Mouse (Mus musculus): ENCODE measurements at regions not wholly inside any gene's neighbourhood (a gene's known extent, or its start where the extent isn't known, plus 50 kb on each side); places are given as distances from the start of the nearest gene placed in this dataset.
A peak's percentile ranks its signal among the peaks of the same experiment; 100 is the strongest.

- dilution Hi-C loops (cut with MboI; ENCODE audit: extremely low pct_ligation_motif_present, extremely low pct_unique_long_range_greater_than_20kb, low sequenced_read_pairs) (no loop called here), in situ Hi-C loops (cut with MboI; ENCODE audit: low pct_ligation_motif_present, low pct_unique_long_range_greater_than_20kb, low sequenced_read_pairs) (no loop called here)
- Histone ChIP-seq H3K9ac (ENCODE audit: insufficient read depth, low read depth) (no peak overlapping the region), H3K4me2 (ENCODE audit: insufficient read depth, low read depth, poor library complexity, severe bottlenecking) (no peak overlapping the region), H3K36me3 (replicated peaks in 1 of 2; ENCODE audit: control insufficient read depth in 1 of 2, insufficient read depth in 1 of 2, low read length in 1 of 2) (no peaks in the 10 kb centered on the region), H3K79me2 (replicated peaks; ENCODE audit: control insufficient read depth, extremely low read depth, insufficient read depth, poor library complexity, severe bottlenecking) (no peaks in the 10 kb centered on the region), H3K9me3 (replicated peaks; ENCODE audit: low read length) (no peaks in the 10 kb centered on the region), H3K27ac (ENCODE audit: insufficient read depth, low read depth) (no peak overlapping the region), H3K27me3 (replicated peaks) (peaks cover 49% of the 10 kb centered on the region), H3K4me1 (ENCODE audit: control insufficient read depth in 1 of 2, insufficient read depth in 2 of 2) (peaks cover 0 to 8% of the 10 kb centered on the region in 2 experiments; a peak in 2 of 4 replicates), H3K4me3 (replicated peaks in 1 of 3; ENCODE audit: low read depth in 2 of 3, low read length in 2 of 3, poor library complexity in 1 of 3) (no peak overlapping the region)
- DNase-seq (ENCODE audit: extremely low read depth), result no peak
- TF ChIP-seq KAT2A (IDR thresholded peaks at IDR 0.05; ENCODE audit: insufficient replicate concordance, low read length), result no peak
- TF ChIP-seq NRF1 (IDR thresholded peaks at IDR 0.05; ENCODE audit: low read depth, low read length), result no peak
- no peak for TF ChIP-seq ZMIZ1 (IDR thresholded peaks at IDR 0.05; ENCODE audit: low read depth, low read length)
- no peak for TF ChIP-seq JUND (conservative IDR thresholded peaks at IDR 0.05; ENCODE audit: low read depth, low read length)
- no peak for TF ChIP-seq USF1 (IDR thresholded peaks at IDR 0.05; ENCODE audit: low read depth, low read length)
- TF ChIP-seq USF2 (conservative IDR thresholded peaks at IDR 0.05; ENCODE audit: low read depth, low read length), result no peak
- no peak for TF ChIP-seq RAD21 (IDR thresholded peaks at IDR 0.05; ENCODE audit: low read depth, low read length)
- TF ChIP-seq BHLHE40 (IDR thresholded peaks at IDR 0.05; ENCODE audit: low read depth, low read length), result no peak
- no peak for TF ChIP-seq MAFK (IDR thresholded peaks at IDR 0.05; ENCODE audit: insufficient replicate concordance, low read length)
- no peak for TF ChIP-seq TBP (conservative IDR thresholded peaks at IDR 0.05; ENCODE audit: low read depth, low read length)
- no peak for TF ChIP-seq SIN3A (IDR thresholded peaks at IDR 0.05; ENCODE audit: low read length)
- no peak for TF ChIP-seq POLR2A (IDR thresholded peaks at IDR 0.05; ENCODE audit: low read depth, low read length)
- no peak for TF ChIP-seq ELF1 (IDR thresholded peaks at IDR 0.05; ENCODE audit: low read depth, low read length)
- TF ChIP-seq E2F4 (IDR thresholded peaks at IDR 0.05; ENCODE audit: insufficient replicate concordance, low read depth, low read length), result no peak
- TF ChIP-seq EP300 (IDR thresholded peaks at IDR 0.05; ENCODE audit: low read length), result no peak
- no peak for TF ChIP-seq IRF4 (IDR thresholded peaks at IDR 0.05; ENCODE audit: low read depth, low read length)
These were observed 67.8 kb upstream of the Mafb start for GRCm38 (mm10) chr2:160434701-160435100.

DNA sequence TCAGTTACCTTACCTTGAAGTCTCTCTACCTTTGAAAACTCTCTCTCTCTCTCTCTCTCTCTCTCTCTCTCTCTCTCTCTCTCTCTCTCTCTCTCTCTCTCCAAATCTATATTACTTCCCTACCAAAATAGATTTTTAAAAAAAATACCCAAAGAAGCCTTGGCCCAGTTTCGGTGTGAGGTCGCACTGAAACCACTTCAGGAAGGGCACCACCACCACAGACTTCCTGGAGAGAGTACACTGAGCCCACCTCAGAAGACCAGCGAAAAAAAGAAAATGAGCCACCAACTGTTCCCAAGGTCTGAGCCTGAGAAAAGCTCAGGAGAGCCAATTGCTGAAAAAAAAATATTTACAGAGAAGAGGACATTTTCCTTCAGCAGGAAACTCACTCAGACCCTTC, 68.8 kb upstream of the Mafb start:
- H3K9ac ChIP-seq (ENCODE audit: insufficient read depth, low read depth), result no peak overlapping the region
- in situ Hi-C loops (cut with MboI; ENCODE audit: low pct_ligation_motif_present, low pct_unique_long_range_greater_than_20kb, low sequenced_read_pairs) (no loop called here), dilution Hi-C loops (cut with MboI; ENCODE audit: extremely low pct_ligation_motif_present, extremely low pct_unique_long_range_greater_than_20kb, low sequenced_read_pairs) (no loop called here)
- H3K36me3 ChIP-seq (replicated peaks in 1 of 2; ENCODE audit: control insufficient read depth in 1 of 2, insufficient read depth in 1 of 2, low read length in 1 of 2), result no peaks in the 10 kb centered on the region
- H3K4me3 ChIP-seq (replicated peaks in 1 of 3; ENCODE audit: low read depth in 2 of 3, low read length in 2 of 3, poor library complexity in 1 of 3), result no peak overlapping the region
- peaks cover 0 to 8% of the 10 kb centered on the region in 2 experiments; a peak in 2 of 4 replicates for H3K4me1 ChIP-seq (ENCODE audit: control insufficient read depth in 1 of 2, insufficient read depth in 2 of 2)
- no peak overlapping the region for H3K27ac ChIP-seq (ENCODE audit: insufficient read depth, low read depth)
- peaks cover 52% of the 10 kb centered on the region for H3K27me3 ChIP-seq (replicated peaks)
- DNase-seq (ENCODE audit: extremely low read depth), result no peak
- H3K79me2 ChIP-seq (replicated peaks; ENCODE audit: control insufficient read depth, extremely low read depth, insufficient read depth, poor library complexity, severe bottlenecking), result no peaks in the 10 kb centered on the region
- no peaks in the 10 kb centered on the region for H3K9me3 ChIP-seq (replicated peaks; ENCODE audit: low read length)
- no peak for TF ChIP-seq UBTF (IDR thresholded peaks at IDR 0.05; ENCODE audit: low read depth, low read length)
- TF ChIP-seq ZNF384 (IDR thresholded peaks at IDR 0.05; ENCODE audit: low read depth, low read length), result peak; percentile 65; the same call in 1 of the 2 replicates
- H3K4me2 ChIP-seq (ENCODE audit: insufficient read depth, low read depth, poor library complexity, severe bottlenecking), result no peak overlapping the region

Data from CH12.LX (cell line).